Mouse (Mus musculus): ENCODE results near the gene Gm5475.

Gene Gm5475

DNA sequence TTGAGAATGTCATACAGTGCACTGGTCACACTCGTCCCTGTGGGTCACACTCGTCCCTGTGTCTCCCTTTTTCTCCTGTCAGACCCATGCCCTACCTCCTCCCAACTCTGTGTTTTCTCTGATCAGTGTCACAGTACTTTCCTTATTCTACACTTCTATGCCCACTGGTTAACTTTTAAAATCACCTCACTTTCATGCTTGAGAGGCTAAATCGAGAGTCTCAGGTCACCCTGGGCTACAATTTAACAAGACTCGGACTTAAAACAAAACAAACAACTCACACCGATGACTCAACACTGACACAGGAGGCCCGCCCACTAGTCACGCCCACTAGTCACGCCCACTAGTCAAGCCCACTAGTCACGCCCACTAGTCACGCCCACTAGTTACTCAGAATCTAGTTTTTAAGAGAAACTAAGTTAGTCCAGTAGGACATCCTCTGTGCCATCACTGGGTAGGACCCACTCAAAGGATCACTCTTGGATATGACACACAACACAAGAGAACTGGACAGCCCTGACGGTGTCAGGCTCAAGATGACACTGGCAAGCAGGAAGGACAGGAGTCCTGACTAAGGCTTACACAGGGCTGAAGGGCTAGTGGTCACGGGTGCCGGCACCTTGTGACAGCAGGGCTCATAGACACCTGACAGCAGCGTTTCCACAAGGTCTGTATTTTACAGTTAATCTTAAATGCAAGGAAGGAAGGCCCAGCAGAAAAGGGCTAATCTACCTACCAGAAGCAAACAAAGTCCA lies 10.9 kb upstream of the Gm5475 start:
- in situ Hi-C loops (cut with MboI; ENCODE audit: low pct_unique_long_range_greater_than_20kb in 1 of 2, low sequenced_read_pairs in 2 of 2, unreplicated experiment in 1 of 2) = no loop called here

DNA sequence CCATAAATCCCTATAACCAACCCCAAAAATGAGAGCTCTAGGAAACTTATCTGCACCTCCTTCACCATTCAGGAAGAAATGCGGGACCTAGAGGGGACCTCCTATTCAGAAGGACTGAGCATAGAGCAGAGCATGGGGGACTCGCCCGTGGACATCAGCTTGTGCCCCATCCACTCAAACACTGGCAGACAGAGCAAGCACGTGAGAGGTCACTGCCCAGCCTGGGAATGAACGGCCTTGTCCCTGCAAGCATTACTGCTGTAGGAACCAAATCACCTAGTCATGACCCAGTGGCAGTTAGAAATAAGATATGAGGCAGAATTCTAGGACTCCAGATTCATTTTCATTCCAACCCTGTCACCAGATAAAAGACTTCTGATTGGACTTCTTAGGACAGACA lies 10.2 kb upstream of the Gm5475 start:
- in situ Hi-C loops (cut with MboI; ENCODE audit: low pct_unique_long_range_greater_than_20kb in 1 of 2, low sequenced_read_pairs in 2 of 2, unreplicated experiment in 1 of 2) = no loop called here

DNA sequence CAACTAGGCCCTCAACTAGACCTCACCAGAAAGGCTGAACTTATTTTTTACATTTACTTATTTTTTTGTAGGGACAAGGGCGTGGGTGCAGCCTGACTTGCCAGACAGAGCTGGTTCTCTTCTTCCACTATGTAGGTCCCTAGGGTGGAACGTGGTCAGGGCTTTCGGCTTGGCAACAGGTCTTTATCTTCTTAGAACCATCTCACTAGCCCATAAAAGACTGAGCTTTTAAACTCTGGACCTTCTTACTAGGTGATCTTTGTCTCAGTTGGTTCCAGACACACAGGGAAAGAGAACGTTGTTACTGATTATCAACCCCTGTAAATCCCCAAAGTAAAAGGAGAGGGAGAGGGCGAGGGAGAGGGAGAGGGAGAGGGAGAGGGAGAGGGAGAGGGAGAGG lies 8.6 kb upstream of the Gm5475 start:
- in situ Hi-C loops (cut with MboI; ENCODE audit: low pct_unique_long_range_greater_than_20kb in 1 of 2, low sequenced_read_pairs in 2 of 2, unreplicated experiment in 1 of 2) = no loop called here

DNA sequence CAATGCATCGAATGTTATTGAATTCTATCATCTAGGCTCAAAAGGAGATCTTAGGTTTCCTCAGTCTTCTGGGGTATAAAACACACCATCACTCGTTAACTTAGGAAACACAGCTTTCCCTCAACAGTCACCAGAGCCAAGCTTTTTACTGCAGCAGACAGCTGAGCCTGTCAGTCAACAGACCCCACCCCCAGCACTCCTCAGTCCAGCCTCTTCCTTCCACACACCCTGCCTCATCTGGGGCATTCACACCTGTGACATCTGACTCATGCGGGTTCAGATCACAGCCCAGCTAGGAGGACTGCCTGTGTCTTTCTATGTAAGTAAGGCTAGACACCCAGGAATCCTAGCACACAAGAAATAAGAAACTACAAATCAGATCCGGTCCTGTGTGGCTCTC lies 7.9 kb upstream of the Gm5475 start:
- in situ Hi-C loops (cut with MboI; ENCODE audit: low pct_unique_long_range_greater_than_20kb in 1 of 2, low sequenced_read_pairs in 2 of 2, unreplicated experiment in 1 of 2) = no loop called here

DNA sequence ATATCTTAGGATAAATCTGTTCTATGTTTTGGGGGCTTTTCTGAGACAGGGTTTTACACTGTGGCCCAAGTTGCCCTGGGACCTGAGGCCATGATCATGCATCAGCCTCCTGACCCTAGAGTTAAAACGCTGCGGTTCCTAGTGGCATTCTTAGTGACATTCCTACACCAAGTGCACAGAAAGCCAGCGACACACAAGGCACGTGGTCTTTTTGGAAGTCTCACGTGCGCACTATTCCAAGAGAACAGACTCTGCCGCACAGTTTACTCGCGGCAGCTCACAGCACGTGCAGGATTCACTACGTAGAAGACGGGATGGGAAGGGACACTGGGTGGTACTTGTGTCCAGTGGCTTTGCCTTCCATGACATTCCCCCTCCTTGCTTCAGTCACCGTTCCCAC lies 7.0 kb upstream of the Gm5475 start:
- in situ Hi-C loops (cut with MboI; ENCODE audit: low pct_unique_long_range_greater_than_20kb in 1 of 2, low sequenced_read_pairs in 2 of 2, unreplicated experiment in 1 of 2) = no loop called here

DNA sequence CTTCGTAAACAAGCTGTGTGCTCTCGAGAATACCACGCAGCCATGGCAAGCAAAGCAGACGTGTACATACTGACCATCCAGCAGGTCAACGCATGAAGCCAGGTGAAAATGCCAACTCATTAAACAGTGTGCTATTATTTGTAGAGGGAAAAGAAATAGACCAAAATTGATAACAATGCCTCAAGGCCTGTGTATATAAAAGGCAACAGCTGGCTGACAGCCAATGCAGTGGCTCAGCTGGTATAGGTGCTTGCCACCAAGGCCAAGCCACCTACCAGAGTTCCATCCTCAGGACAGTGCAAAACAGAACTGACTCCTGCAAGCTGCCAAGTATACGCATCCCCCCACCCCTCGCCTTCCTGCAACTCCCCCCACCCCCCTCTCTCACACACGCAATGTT lies 6.3 kb upstream of the Gm5475 start:
- in situ Hi-C loops (cut with MboI; ENCODE audit: low pct_unique_long_range_greater_than_20kb in 1 of 2, low sequenced_read_pairs in 2 of 2, unreplicated experiment in 1 of 2) = no loop called here

DNA sequence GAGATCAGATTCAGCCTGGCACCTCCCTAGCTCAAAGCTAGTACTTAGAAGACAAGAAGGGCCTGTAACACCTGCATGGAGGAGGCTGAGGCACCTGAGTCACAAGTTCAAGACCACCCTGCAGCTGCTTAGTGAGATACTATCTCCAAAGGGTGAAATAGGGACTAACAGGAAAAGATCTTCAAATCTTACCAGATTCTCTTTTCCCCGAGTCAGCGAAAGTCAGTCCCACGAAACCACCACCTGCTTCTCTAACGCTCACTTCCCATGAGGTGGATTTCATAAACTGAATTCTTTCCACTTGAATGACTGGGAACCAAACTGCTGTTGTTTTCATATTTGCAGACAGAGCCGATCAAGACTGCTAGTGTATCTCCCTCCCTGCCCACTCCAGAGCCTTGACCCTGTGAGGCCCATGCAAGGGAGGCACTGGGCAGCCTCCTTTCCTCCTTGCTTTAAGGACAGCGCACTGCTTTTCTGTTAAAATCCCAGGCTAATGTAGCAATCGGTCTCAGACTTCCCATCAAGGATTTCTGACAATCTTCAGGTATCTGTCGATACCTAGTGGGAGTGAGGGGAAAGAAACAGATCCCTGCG lies 4.0 kb upstream of the Gm5475 start:
- in situ Hi-C loops (cut with MboI; ENCODE audit: low pct_unique_long_range_greater_than_20kb in 1 of 2, low sequenced_read_pairs in 2 of 2, unreplicated experiment in 1 of 2) = no loop called here

DNA sequence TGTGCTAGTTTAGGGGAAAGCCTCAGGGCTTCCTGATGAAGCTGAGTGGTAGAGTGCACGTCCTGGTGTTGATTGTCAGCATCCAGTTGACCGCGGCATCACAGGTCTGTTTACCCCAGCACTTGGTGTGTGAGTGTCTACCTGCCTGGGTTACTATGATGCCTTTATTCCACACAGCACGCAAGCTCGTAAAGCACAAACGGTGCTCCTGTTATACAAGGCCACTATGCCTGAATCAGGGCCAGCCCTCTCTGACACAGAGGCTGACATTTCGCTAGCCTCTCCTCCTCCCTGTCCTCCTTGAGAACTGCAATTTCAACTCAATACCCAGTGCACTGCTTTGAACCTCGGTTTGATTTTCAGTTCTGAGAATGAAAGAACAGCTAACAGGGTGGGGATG lies 2.6 kb upstream of the Gm5475 start:
- in situ Hi-C loops (cut with MboI; ENCODE audit: low pct_unique_long_range_greater_than_20kb in 1 of 2, low sequenced_read_pairs in 2 of 2, unreplicated experiment in 1 of 2) = no loop called here

DNA sequence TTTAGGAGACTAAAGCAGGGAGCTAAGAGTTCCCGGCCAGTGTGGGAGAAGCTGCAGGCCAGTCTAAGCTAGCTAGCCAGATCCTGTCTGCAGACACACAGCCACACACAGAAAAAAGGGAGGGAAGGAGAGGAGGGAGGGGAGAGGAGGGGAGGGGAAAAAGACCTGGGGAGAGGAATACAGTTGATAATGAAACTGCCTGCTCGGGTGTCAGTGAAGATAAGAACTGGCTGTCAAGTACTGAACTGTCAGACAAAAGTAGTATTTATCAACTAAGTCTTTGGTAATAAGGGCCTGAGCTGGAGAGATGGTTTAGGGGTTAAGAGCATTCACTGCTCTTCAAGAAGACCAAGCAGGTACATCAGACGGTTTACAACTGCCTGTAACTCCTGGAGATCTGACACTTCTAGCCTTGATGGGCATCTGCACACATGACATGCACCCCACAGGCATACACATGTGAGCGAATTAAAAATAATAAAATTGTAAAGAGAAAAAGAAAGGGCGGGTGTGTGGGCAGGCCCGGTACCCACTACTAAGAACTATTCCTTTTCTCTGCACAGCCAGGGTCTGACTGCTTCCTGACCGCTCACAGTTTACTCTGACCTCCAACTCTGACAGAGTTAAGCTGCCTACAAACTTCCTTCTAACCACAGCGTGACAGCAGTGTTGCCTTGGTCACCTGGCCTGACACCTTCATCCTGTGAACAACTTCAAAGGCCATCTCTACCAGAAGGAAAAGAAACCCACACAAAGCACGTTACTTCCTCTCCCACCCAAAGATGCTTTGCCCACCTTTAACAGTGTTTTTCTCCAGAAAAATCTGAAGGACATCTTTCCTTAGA lies 1.8 kb upstream of the Gm5475 start:
- in situ Hi-C loops (cut with MboI; ENCODE audit: low pct_unique_long_range_greater_than_20kb in 1 of 2, low sequenced_read_pairs in 2 of 2, unreplicated experiment in 1 of 2) = no loop called here

DNA sequence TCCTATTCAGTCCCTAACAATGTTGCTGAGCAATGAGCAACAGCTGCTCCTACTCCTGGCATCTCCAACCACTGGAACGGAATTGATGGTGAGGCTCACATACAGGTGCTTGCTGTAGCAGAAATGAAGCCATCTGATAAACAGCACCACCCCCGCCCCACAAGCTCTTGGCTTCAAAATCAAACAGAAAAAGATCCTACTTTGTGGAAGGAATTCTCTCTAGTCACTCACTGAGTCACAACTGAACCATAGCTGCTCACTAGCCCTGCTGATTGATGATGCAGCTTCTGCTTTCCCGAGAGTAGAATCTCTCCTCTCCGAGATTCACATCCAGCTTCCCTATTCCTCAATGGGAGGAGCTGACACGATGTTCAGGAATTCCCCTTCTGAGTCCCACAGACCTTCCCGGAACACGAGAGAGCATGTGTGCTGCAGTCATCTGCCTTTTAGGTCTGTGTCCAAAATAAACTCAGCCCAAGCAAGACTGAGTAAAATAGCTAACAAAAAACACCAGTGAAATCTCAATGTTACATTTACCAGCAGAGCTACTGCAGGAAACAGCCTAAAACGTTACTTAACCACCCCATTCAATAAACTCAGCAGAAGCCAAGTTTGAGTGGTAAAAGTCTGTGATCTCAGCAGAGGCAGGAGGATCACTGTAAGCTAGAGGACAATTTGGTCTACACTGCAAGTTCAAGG lies 739 bp upstream of the Gm5475 start:
- in situ Hi-C loops (cut with MboI; ENCODE audit: low pct_unique_long_range_greater_than_20kb in 1 of 2, low sequenced_read_pairs in 2 of 2, unreplicated experiment in 1 of 2) = no loop called here

DNA sequence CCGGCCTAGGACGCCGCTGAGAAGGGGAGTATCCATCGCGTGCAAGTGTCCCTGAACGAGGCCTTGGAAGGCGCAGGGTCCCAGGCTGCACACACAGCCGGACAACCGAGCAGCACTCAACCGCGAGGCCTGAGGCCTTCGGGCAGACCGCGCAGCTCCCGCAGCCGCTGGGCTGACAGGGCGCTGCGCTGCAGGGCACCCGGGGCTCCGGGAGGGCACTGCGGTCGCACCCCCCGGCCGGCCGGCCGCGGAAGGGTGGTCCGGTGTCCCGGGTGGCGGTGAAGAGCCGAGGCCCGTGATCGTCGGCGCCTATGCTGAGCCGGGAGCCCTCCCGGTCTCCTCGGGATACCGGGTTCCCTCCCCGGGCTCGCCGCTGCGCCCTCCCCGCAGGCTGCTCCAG lies 529 bp downstream of the Gm5475 start:
- in situ Hi-C loops (cut with MboI; ENCODE audit: low pct_unique_long_range_greater_than_20kb in 1 of 2, low sequenced_read_pairs in 2 of 2, unreplicated experiment in 1 of 2) = no loop called here

DNA sequence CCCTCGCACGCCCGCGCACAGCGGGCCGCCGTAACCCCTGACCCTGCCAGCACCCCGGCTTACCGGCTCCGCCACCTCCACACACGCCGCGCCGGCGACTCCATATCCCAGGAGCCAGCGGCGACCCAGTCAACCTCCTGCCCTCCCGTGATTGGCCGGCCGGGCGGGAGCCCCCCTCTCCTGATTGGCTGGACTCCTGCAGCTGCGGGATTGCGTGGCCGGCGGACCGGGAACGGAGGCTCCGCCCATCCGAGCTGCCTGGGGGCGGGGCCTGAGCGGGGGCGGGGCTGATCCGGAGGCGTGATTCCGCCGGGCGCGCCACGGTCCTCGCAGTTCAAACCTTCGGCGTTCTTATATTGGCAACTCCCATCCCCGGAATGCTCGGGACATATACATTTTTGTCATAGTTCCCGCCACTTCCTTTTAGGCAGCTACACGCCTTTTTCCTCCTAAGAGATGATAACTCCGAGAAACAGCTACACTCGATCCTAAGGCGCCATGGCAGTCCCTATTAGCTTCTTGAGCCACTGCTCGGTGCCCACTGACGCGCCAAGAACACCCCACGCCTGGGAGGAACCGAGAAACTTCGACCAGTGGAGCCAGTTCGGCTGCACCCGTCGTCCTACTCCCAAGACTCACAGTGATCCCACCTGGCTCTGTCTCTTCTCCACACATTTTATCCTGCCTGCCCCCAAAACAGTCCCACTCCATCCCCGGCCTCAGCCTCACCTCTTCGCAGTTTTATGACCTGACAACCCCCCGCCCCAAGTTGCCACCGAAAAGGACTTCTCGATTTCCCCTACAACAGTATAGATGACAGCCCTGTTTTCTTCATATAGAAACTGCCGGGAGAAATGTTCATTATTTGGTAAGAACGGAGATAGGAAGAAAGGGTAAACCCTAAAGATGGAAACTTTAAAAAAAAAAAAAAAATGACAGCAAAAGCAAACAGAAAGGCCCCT lies 1.2 kb downstream of the Gm5475 start:
- in situ Hi-C loops (cut with MboI; ENCODE audit: low pct_unique_long_range_greater_than_20kb in 1 of 2, low sequenced_read_pairs in 2 of 2, unreplicated experiment in 1 of 2) = no loop called here

DNA sequence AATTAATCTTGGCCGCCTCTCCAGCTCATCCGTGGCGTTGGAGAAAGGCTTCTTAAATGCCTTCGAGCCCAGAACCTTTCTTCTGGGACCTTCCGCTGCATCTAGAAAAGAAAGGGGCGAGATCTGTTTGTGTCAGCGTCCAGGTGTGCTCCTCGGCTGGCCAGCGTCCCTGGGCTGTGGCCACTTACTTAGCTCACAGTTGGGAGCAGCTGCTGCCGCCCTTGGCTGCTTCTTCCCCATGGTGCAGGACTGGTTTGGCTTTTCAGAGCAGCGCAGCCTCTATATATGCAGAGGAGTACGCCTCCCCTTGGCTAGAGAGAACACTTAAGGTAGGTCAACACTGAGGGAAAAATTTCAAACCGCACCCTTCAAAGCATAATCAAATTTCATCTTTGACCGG lies 2.0 kb downstream of the Gm5475 start:
- in situ Hi-C loops (cut with MboI; ENCODE audit: low pct_unique_long_range_greater_than_20kb in 1 of 2, low sequenced_read_pairs in 2 of 2, unreplicated experiment in 1 of 2) = no loop called here

DNA sequence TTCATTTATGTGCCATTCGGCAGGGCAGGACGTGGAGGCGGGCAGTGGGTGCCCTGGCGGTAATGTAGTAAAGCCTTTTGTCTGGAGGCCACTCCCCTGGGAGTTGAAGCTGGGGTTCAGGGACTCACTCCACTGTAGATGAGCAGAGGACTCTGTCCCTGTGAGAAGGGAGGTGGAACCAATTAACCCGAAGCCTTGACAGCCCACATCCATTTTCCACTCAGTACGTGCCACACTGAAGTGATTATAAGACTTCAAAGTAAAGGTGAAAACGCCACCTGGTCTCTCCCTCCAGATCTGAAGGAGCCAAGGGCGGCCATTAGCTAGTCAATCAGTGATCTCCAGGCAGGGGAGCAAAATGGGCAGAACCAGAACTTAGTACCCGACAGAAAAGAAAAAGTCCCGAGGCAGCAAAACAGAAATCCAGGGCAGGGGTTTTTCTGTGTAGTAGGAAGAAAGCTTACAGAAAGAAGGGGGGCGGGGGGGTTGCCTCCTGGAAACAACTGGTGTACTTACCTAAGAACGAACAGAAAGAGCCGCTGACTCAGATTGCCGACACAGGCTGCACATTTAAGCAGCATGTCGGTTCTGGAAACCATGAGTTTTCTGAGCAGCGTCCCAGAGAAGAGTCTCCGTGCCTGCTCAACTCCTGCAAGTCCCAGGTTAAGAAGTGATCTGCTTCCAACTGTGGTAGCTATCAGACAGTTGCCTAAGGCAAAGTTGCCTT lies 2.6 kb downstream of the Gm5475 start, which contains the start of gene Slc11a2:
Slc11a2 (minus strand) TSS at position 677 of the 727 bp plus-strand sequence.
- in situ Hi-C loops (cut with MboI; ENCODE audit: low pct_unique_long_range_greater_than_20kb in 1 of 2, low sequenced_read_pairs in 2 of 2, unreplicated experiment in 1 of 2) = no loop called here

DNA sequence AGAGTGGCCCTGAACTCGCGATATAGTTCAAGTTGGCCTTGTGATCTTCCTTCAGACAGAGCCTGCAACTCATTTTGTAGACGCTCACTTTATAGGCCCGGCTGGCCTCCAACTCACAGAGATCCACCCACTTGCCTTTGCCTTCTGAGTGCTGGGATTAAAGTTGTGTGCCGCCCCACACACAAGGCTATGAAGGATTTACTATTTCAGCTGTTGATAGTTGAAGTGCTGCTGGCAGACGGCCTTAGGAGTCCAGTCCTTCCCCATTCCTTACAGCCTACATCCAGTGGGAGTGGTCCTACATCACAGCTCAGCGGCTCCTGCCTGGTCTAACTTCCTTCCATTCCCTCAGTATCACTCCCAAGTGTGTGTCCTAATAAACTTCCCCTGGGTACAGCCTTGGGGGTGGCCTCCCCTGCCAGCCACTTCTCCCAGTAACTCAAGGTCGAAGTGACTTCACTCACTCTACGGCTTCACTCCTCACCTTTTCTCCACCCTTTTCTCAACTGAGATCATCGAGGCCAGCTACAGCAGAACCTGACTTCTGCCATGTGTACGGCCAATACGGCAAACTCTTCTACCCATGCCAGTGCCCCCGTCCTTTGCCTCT lies 6.5 kb downstream of the Gm5475 start:
- in situ Hi-C loops (cut with MboI; ENCODE audit: low pct_unique_long_range_greater_than_20kb in 1 of 2, low sequenced_read_pairs in 2 of 2, unreplicated experiment in 1 of 2) = no loop called here

DNA sequence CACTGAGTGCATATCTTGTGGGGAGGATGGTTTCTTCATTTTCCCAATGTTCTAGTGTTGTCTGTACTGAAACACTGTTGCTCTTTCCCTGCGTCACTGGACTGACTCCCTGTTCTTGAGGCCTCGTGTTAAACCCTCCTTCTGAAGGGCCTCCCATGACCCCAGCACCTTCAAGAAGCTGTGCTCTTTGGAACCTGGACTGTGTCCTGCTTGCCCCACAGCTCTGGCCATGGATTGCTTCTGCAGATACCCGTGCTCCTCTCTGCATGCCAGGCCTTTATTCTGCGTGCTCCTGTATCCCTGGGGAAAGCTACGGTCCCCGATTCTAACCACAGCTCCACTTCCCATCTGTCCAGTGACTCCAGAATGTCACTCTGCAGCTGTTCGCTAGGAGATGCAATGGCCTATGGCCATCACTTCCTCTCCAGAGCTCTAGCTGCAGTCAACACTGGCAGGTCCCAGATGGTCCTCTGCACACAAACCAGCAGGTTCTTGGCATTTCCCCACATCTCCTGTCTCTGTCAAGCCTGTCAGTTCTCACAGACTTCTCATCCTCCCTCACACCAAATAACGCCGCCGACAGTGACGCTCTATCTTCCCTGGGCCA lies 8.1 kb downstream of the Gm5475 start:
- in situ Hi-C loops (cut with MboI; ENCODE audit: low pct_unique_long_range_greater_than_20kb in 1 of 2, low sequenced_read_pairs in 2 of 2, unreplicated experiment in 1 of 2) = no loop called here

DNA sequence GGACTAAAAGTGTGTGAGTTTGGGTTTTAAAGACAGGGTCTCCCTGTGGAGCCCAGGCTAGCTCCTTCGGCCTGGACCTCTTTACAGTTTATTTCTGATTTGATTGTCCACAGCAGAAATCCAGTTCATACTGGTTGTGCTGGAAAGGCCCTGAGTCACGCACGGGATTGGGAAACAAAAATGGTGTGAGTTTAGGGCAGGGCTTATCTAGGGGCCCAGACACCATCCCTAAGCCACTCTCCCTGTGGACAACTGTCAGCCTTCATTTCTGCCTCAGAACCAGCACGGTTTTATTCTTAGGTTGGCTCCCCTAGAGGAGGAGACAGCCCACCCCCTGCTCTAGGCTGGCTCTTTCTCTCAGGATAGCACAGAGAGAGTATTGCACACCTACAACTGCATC lies 11.3 kb downstream of the Gm5475 start:
- in situ Hi-C loops (cut with MboI; ENCODE audit: low pct_unique_long_range_greater_than_20kb in 1 of 2, low sequenced_read_pairs in 2 of 2, unreplicated experiment in 1 of 2) = no loop called here

Measured in mouse embryonic stem cell (cell line).